Mouse (Mus musculus) adrenal gland, postnatal 10 days (tissue): ENCODE measurements around the gene D930048N14Rik. TPM values are rescaled to one million over a fixed set of nuclear protein-coding genes. Genes with fewer than 3 reads are reported as not detected.
A peak's percentile ranks its signal among the peaks of the same experiment; 100 is the strongest.
"Not testable (repeated sequence)": the region's sequence is repeated elsewhere in the genome, so short reads cannot be mapped to it uniquely, and the experiment has no call there.

Experiments used
- DNase-seq: peaks from one replicate; pipeline ENCODE4 v3.0.0; 2021; ENCODE audit warnings: mixed read lengths
- total RNA-seq, 2 experiments: library from RNA; stranded (reverse); gene quantifications; 2 replicates each; pipeline ENCODE4 v1.2.3; 2021

Gene D930048N14Rik
- total RNA-seq, 2 experiments from 2014 or later: 1.1 to 3.5 TPM

DNA sequence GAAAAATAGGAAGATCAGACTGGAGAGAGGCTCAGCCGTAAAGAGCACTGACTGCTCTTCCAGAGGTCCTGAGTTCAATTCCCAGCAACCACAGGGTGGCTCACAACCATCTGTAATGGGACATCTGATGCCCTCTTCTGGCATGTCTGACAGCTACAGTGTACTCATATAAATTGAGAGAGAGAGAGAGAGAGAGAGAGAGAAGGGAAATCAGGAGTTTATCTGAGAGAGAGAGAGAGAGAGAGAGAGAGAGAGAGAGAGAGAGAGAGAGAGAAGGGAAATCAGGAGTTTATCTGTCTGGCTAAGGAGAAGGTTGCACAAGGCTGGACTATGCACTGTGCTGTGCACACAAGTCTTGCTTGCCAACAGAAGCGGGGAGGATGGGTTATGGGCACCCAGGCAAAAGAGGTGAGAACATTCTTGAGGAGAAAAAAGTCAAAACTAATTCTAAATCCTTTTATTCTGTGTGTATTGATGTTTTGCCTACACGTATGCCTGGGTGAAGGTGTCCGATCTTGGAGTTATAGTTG lies 2.2 kb downstream of the D930048N14Rik start:
- no peak for DNase-seq

DNA sequence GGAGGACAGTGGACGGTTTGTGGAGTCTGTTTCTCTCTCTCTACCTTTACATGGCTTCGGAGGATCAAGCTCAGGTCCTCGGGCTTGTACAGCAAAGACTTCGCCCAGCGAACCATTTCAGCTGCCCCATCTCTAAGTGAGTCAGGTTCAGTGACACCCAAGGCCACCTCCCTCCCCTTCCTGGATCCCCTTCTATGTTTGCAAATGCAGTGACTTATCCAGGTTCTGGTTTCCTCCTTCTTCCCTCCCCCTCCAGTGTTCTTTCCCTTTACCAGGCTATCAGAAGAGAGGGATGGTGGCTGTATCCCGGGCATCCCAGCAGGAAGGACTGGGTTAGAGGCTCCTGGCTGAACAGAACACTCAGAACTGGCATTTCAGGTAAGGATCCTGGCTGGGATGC lies 3.0 kb downstream of the D930048N14Rik start:
- DNase-seq: no peak

DNA sequence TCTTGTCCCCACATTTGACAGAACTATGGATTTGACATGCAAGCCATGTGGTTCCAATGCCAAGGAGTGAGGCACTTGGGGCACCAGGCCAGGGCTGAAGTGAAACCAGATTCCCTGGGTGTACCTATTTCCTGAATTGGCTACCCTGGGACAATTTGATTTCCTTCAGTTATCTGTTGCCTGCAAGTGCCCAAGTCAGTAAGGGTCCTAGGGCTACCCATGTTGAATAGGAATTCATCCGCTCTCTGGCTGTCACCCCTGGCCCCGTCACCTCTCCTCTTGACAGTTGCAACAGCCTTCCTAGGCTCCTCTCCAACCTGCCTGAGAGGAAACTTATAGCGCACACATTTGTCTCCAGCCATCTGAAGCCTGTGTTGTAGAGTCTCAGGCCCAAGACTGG lies 4.1 kb downstream of the D930048N14Rik start:
- DNase-seq: peak; percentile 36

DNA sequence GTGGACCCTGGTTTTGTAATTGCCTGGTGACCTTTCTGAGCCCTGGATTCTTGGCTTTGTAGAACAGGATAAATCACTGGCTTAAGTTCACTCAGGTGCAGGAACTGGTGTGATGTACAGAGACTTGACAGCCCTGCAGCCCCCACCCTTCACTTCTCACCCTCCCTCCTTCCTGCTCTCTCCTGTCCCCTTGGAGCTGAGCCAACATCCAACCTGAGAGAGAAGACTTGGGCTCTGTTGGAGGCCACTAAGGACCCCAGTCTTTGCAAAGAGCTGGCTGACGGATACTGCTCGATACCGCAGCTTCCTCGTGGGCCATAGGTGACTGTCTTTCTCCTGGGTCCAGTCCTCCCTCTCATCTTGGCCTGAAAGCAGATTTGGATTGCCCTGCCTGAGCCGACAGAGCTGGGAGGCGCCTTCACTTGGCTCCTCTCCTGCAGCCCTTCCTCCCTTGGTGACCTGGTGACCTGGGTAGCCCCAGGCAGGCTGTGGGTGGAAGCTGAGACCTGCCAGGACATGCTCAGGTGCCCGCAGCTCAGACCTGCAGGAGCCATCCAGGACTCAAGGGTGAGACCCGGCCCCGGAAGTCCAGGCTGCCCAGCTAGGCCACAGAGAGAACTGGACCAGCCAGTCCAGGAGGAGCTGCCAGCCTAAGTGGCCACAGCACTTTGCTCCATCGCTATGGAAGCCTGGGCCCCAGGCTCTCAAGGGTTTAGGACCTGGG lies 6.2 kb downstream of the D930048N14Rik start:
- peak; percentile 49 for DNase-seq

DNA sequence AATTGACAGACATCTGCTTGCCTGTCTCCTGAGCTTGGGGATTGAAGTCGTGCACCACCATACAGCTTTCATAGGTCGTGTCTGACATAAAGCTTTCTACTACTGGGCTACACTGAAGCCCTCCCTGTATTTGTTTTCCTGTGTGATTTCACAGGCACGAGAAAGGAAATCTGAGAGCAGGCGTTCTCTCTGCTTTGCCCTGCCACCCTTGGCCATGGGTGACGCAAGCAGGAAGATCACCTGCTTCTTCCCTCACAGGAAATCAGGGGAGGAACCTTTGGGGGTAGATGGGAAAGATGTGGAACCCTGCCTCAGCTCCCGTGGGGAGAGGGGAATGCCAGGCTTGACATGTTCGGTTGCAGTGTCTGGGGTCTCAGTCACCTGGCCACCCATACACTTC lies 7.5 kb downstream of the D930048N14Rik start:
- DNase-seq: no peak

DNA sequence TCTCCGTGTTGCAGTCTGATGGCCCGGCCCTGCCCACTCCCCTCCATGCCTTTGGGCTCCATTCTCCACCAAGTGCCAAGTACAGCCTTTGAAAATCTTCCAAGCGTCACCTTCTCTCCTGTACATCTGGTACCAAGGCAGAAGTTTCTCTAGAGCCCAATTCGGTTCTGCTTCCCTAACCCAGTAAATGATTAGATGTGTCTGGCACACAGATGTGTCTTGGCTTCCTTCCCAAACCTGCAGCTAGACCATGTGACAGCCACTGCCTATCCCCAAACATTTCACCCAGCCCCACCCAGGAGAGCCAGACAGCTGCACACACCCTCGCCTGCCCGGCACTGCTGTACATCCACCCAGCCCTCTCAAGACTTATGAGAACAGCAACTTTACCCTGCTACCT lies 8.0 kb downstream of the D930048N14Rik start:
- DNase-seq: peak; percentile 64

DNA sequence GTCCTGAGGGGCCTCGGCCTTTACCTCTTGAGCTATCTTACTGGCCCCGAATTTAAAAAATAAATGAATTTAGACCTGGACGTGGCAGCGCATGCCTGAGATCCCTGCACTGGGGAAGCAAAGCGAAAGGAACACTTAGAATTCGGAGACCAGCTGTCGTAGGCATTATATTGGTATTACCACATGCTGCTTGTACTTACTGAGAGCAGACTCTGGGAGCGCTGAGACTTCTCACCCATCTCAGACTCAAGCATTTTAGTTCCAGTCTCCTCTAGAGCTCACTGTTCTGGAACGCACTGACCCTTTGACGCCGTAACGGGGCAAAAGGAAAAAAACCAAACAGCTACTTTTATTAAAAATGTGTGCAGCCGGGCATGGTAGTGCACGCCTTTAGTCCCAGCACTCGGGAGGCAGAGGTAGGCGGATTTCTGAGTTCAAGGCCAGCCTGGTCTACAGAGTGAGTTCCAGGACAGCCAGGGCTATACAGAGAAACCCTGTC lies 11.2 kb downstream of the D930048N14Rik start:
- DNase-seq: no peak

DNA sequence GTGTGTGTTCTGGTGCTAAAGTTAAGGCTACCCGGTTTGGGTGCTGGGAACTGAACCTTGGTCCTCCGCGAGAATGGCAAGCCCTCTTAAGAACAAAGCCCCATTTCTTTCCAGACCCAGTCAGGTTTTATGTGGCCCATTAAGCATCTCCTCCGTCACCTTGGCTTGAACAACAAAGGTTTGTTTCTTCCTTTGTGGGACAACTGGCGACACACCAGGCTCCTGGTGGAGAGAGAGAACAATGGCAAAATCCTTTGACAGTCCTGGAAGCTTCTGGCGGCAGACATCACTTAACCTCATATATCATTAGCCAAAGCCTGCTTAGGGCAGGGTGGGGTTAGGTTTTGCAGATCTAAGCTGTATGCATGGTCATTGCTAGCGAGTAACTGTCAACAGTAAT lies 11.9 kb downstream of the D930048N14Rik start:
- no peak for DNase-seq

DNA sequence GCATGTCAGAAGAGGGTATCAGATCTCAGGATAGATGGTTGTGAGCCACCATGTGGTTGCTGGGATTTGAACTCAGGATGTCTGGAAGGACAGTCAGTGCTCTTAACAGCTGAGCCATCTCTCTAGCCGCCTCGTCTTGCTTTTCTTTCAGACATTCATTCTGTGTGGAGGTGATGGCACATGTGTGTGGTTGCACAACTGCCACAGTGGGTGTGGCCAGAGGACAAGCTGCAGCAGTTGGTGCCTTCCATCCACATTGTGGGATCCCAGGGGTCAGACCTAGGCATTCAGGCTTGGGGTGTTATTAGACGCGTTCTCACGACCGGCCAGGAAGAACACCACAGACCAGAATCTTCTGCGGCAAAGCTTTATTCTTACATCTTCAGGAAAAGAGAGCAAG lies 14.0 kb downstream of the D930048N14Rik start:
- DNase-seq: not testable (repeated sequence)

DNA sequence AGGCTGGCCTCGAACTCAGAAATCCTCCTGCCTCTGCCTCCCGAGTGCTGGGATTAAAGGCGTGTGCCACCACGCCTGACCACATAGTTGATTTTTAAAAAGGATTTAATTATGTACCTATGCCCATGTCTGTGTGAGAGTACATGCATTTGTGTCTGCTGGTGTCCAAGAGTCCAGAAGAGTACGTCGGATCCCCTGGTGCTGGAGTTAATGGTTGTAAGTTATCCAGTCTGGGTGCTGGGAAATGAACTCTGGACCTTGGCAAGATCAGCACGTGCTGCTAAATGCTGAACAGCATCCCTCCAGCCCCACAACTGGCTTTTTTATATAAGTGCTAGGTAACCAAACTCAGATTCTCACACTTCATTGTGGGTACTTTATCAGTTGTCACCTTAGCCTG lies 20.1 kb downstream of the D930048N14Rik start:
- no peak for DNase-seq

DNA sequence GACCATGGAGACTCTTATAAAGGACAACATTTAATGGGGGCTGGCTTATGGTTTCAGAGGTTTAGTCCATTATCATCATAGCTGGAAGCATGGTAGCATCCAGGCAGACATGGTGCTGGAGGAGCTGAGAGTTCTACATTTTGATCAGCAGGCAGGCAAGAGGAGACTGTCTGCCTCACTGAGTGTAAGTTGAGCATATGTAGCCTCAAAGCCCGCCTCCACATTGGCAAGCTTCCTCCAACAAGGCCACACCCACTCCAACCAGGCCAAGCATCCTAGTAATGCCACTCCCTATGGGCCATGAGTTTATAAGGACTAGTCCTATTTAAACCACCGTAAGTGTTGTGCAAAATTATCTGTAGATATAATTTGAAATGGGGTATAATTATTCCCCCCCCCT lies 20.6 kb downstream of the D930048N14Rik start:
- no peak for DNase-seq

DNA sequence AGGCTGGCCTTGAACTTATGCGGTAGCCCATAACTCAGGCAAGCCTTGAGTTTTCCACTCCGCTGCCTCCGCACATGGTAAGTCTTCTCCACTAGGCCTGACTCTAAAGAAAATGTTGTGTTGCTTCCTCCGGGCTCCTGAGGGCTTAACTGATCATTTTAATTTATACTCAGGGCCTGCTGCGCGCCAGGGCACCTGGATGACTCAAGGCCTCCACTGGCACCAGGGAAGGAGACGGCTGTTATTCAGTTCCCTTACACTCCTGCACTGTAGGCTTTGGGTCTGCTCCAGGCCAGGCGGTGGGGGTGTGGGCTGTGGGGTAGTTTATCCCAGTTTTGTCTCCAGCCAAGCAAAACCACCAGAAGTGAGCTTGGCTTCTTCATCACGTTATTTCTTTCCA lies 22.5 kb downstream of the D930048N14Rik start:
- peak; percentile 43 for DNase-seq

DNA sequence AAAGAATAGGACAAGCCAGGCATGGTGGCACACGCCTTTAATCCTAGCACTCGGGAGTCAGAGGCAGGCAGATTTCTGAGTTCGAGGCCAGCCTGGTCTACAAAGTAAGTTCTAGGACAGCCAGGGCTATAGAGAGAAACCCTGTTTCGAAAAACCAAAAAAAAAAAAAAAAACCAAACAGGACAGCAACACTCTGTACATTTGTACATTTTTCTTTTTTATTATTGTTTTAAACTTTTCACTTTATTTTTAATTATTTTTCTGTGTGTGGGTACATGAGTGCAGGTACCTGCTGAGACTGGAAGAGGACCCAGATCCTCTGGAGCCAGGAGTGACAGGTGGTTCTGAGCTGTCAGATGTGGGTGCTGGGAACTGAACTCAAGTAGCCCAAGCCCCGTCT lies 24.6 kb downstream of the D930048N14Rik start:
- no peak for DNase-seq

DNA sequence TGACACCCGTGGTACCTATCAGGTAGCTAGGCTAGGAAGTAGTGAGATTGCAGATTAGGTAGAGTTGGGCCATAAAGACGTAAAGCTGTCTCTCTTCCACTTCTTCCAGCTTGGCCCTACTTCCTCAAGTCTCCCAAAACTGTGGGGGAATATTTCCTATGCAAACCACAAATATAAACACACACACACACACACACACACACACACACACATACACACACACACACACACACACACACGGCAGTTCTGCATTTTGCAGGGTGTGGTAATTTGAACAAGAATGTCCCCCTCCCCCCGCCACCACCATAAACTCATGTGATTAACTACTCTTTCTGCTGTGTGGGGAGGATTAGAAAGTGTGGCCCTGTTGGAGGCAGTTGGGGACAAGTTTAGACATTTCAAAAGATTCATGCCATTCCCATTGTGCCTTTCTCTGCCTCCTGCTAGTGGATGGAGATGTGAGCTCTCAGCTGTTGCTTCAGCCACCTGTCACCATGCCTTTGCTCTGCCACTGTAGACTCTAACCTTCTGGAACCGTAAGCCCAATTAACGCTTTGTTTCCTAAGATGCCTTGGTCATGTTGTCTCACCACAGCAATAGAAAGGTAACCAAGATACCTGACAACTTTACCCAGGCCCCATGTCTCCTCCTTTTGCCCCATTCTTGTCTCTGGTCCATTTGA lies 27.1 kb downstream of the D930048N14Rik start:
- no peak for DNase-seq

DNA sequence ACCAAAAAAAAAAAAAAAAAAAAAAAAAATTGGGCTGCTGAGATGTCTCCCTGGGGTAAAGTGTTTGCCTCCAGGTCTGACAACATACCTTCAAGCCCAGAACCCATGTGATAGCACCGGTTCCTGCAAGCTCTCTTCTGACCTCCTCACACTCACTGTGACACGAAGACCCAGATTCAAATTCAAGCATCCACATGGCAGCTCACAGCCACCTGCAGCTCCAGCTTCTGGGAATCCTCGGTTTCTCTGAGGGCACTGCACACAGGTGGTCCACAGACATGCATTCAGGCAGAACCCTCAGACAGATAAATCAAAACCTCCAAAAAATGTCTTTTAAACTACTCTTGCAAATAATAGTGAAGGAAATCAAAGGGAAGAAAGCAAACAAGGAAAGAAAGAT lies 28.7 kb downstream of the D930048N14Rik start:
- DNase-seq: no peak

DNA sequence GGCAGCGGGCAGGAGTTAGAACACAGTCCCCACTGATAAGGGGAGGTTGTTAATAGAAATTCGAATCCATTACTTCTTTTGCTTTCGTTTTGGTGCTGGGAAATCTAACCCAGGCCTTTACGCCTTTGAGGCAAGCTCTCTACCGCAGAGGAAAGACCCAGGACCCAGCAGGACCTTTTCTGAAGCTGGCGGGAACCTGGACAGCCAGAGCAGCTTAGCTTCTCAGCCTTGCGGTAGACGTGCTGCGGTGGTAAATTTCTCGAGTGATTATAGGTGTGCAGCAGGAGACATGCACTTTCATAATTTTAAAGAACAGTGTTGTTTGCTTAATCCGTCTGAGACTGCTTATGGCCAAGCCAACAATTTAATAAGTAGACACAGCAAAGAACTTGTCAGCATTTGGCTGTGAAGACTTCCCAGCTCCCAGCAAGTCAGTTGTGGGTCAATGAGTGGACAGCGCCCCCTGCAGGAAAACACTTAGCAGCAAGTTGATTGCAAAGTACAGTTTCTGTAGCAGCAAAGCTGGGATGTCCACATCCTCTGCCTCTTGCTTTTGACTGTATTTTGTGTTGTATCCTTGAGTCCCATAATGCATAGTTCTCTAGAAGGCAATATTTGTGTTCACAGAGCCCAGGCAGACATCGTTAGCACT lies 30.7 kb downstream of the D930048N14Rik start:
- DNase-seq: peak; percentile 94

DNA sequence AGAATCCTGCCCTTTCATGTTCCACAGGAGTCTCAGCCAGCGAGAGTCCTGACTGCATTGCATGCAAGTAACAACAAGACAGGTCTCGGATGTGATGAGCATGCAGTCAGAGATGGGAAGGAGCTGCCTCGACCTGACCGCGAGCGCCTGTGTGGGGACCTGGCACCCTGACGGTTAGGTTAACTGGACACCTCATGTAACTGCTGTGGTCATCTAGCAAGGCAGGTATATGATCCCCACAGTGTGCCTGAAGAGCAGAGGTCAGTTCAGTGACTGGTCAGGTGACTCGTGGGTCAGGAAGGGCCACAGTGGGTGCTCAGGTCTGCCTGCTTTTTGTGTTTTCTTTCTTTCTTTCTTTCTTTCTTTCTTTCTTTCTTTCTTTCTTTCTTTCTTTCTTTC lies 31.2 kb downstream of the D930048N14Rik start:
- DNase-seq: no peak

DNA sequence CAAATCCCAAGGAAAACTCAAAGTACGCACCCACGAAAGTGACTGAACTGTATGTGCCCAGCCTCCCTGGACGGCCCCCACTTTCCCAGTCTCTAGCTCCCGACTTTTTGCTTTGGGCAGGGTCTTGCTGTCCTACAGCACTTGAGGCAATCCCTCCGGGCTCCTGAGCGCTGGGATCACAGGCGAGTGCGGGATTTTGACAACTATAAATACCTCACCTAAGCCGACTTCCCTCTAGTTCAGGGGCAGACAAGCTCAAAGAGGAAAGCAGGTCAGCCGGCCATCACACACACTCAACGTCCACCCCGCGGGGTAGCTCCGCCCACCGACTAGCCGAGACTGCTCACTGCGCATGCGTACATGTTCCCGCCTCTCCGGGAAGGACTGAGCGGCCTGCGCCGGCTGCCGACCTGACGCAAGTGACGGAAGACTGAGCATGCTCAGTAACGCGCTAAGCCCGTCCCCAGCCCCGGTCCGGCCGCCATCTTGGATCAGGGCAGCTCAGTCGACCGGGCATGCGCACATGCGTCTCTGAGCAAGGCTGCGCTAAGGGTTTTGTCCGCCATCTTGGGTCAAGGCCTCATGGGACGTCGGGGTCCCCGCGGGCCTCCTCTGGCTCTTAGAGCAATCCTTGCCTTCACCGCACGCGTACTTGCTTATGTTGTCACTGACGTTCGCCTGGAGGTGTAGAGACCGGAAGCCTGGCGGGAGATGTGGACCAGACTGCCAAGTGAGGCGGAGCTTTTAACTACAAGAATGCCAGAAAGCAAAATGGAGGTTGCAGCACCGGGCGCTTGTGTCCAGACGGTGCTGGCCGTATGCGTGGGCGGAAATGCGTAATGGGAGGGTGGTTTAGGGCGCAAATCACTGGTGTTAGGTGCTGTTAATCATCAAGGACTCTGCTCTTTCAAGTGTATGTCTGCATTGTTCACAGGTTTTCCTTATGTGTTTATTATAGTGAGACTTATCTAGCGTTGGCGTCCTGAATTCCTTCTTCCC lies 37.9 kb downstream of the D930048N14Rik start, which contains the start of gene 0610009B22Rik:
Gene 0610009B22Rik, minus strand, starts transcription at position 545 of the 999 bp plus-strand sequence.
- DNase-seq: peak; percentile 100

DNA sequence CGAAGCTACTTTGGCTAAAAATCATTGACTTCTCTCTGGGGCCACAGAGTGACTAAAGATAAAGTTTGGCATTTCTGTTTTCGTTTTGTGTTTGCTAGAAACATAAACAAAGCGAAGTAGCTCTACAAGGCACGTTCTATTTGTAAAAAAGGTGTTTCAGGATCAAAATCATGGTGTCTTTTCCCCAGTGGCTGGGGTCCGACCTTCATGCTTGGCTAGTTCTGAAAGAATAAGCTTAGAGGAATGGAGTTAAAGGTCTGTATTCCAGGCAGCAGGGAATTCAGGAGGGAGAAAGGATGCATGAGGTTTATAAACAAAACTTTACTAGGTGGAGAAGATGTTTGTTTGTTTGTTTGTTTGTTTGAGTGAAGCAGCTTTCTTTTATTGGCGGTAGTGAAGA lies 38.6 kb downstream of the D930048N14Rik start:
- DNase-seq: no peak

DNA sequence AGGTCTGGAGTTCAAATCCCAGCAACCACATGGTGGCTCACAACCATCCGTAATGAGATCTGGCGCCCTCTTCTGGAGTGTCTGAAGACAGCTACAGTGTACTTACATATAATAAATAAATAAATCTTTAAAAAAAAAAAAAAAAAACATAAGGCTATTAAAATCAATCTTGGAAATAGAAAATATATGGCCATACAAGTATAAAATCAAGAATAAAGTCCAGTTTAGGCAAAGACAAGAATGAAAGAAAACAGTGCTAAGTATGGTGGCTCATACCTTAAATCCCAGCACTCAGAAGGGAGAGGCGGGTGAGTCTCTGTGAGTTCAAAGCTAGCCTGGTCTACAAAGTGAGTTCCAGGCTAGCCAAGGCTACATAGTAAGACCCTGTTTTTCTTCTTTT lies 39.8 kb downstream of the D930048N14Rik start:
- DNase-seq: not testable (repeated sequence)

DNA sequence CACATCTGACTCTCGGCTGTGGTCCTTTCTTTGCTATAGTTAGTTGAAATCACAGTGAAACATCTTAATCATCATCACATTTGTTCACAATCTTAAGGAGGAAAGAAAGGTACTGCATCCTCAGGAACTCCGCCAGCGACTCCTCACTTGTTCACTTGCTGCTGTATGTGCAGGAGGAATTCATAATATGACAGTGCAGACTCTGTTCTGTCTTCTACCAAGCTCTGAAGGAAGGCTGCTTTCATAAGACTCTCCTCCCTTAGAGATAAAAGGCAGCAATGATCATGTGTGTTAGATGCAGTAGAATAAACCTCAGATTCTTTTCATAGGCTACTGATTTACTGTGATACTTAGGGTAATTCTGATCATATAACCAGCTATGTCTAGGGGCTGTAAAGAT lies 44.2 kb downstream of the D930048N14Rik start:
- DNase-seq: no peak

DNA sequence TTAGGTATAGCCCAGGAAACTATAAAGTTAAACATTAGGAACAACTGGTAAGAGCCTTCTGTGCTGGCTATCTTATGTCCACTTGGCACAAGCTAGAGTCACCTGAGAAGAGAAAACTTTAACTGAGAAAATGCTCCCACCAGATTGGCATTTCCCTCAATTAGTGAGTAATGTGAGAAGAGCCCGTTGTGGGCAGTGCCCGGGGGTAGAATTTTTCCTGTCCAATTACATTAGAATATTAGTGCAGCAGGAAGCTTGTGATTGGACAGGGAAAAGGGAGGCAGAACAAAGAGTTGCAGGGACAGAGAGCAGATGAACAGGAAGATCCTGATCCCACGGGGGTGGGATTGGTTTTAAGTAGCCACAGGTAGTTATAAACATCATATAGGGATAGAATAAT lies 52.1 kb downstream of the D930048N14Rik start:
- no peak for DNase-seq
